Mouse (Mus musculus): Measurements from ENCODE around the gene Pik3ip1. TPM values are rescaled to one million over a fixed set of nuclear protein-coding genes. Genes with fewer than 3 reads are reported as not detected.

The Pik3ip1 gene
- polyA plus RNA-seq (2012), result 122 and 162 TPM in 2 replicates

DNA sequence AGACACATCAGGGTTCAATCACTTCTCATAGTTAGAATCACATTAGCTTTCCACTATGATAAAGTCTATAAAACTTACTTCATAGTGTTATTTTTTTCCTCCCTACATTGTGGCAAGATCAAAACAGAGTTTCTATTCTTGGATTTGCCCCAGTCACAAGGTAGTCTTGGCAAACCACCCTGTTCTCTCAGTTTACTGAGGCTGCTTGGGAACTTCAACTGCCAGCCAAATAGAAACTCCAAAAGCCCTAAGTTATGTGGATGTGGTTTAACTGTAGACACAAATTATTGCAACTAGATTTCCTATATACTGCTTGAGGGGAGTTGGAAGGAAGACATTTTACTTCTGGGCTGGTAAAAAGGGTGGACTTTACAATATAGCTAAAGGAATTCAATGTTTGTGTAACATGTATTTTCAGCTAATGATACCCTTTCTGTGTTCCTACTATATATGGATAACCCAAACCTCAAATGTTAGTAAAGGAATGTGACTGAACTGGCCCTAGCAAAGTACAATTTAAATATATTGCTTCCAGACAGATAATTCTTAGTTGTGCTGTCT, at the start of gene Pik3ip1:
Gene Pik3ip1 (plus strand): TSS at position 511 of the 561 bp plus-strand sequence.

DNA sequence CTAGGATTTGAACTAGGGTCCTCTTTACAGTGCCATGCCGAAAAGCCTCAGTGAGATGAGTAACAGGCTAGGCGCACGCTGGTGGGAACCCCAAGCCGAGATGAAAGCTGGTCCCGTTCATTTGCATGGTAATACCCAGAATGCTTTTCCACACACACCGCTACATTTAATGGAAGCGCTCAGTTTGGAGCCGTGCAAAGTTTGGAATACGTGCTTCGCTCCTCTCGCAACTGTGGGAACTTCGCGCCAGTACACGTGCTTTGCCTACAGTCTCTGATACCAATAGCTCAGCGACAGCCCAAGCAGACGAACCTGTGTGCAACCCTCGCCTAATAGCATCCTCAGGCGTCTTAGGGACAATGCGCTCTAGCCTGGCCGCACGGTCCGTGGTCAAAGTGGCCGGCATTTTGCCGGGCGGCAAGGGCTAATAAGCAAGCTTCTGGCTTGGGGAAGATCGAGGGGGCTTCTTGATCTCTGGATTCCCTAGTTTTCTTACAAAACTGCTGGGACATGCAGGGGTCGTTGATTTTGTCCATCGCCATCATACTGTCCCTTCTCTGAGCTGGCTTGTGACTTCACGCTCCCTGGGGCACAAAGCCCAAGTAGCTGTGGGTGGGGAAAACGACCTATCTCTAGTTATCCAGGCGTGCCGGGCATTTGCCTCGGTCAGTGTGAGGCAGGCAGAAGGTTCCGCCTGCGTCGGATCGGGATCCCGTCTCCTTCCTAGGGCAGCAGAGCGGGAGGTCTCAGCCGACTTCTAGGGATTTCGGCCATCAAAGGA, 41.5 kb upstream of the Pik3ip1 start, which contains the start of gene Patz1:
Gene Patz1 (plus strand): TSS at position 354 of the 781 bp plus-strand sequence.

Other genes with a start within 250 kb of the Pik3ip1 start
- 12.0 and 12.3 TPM in 2 replicates for gene Sfi1, start 136.9 kb upstream of the Pik3ip1 start, polyA plus RNA-seq (2012)
- gene Eif4enif1, start 128.0 kb upstream of the Pik3ip1 start, polyA plus RNA-seq (2012), result 55.4 and 72.2 TPM in 2 replicates
- 97.1 and 100 TPM in 2 replicates for gene Drg1, start 64.0 kb upstream of the Pik3ip1 start, polyA plus RNA-seq (2012)
- 133 and 141 TPM in 2 replicates for gene Patz1, start 41.5 kb upstream of the Pik3ip1 start, polyA plus RNA-seq (2012)
- gene Limk2, start 78.8 kb downstream of the Pik3ip1 start, polyA plus RNA-seq (2012), result 25.4 and 28.5 TPM in 2 replicates
- 2.4 and 2.8 TPM in 2 replicates for gene Rnf185, start 122.0 kb downstream of the Pik3ip1 start, polyA plus RNA-seq (2012)
- 0.07 and 0.15 TPM in 2 replicates for gene Pla2g3, start 157.9 kb downstream of the Pik3ip1 start, polyA plus RNA-seq (2012)
- 1.8 and 3.3 TPM in 2 replicates for gene Inpp5j, start 174.4 kb downstream of the Pik3ip1 start, polyA plus RNA-seq (2012)
- gene Selenom, start 184.3 kb downstream of the Pik3ip1 start, polyA plus RNA-seq (2012), result 93.2 and 152 TPM in 2 replicates
- gene Smtn, start 210.2 kb downstream of the Pik3ip1 start, polyA plus RNA-seq (2012), result 40.7 and 48.1 TPM in 2 replicates